Mouse (Mus musculus) megakaryocyte, embryonic 14.5 days (primary cell): ENCODE data around the gene Ift43.

Source experiments
- FLI1 ChIP-seq: IDR thresholded peaks from 2 replicates; pipeline ENCODE4 v1.6.1; 2012; ENCODE audit warnings: low read length, inconsistent platforms, mixed read lengths
- GATA1 ChIP-seq: IDR thresholded peaks from 3 replicates; pipeline ENCODE4 v1.6.1; 2012; ENCODE audit warnings: mixed read lengths, low read length, inconsistent platforms, borderline replicate concordance

GRCm38 (mm10) chr12:86192036-86192449, 109.7 kb downstream of the Ift43 start:
- TF ChIP-seq GATA1 (no peak), FLI1 (no peak)
